Mouse (Mus musculus): ENCODE measurements around the gene Snx6.
"Not testable (repeated sequence)": the region's sequence is repeated elsewhere in the genome, so short reads cannot be mapped to it uniquely, and the experiment has no call there.

The Snx6 gene

DNA sequence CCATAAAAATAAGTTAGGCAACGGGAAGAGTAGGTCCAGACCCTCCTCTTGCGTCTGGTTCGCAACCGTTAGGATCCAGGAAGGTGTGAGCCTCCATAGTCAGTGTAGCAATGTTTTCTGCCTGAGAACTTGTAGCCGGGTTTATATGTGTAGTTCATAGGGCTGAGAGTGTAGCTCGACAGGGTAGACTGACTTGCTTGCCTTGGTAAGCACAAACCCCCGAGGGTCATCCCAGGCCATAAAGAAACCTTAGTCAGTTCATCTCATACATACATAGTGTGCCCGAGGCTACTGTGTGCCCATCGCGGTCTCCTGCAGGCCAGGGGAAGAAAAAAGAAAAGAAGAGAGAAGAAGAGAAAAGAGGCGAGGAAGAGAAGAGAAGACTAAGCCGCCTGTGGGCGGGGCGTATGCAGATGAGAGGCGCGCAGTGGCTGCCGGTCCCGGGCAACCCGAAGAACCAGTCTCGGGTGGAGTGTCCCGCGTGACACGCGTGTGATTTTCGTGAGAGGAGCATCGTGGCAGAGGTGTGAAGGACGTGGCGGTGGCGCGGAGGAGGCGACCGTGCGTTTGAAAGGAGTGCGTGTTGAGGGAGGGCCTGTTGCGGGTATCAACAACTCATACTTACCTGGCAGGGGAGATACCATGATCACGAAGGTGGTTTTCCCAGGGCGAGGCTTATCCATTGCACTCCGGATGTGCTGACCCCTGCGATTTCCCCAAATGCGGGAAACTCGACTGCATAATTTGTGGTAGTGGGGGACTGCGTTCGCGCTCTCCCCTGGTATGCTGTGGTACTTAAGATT lies 85.6 kb downstream of the Snx6 start:
- not testable (repeated sequence) for DNase-seq (ENCODE audit: low read depth, low spot score)

DNA sequence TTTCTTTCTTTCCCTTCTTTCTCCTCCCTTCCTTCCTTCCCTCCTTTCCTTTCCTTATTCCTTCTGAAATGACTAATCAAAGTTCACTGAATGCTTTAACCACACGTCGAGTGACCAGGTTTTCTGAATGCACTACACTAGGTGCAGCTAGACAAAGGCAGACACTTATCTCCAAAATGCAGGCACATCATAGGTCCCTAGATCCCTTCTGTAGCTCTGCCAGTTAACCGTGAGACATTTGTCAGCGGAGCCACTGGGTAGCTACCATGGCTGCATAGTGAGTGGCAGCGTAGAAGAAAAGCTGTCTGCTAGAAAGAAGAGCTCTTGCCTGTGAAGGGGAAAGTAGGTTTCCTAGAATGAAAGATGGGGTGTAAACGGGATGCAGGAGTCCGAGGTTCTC lies 96.1 kb downstream of the Snx6 start:
- no peak for DNase-seq (ENCODE audit: low read depth, low spot score)

DNA sequence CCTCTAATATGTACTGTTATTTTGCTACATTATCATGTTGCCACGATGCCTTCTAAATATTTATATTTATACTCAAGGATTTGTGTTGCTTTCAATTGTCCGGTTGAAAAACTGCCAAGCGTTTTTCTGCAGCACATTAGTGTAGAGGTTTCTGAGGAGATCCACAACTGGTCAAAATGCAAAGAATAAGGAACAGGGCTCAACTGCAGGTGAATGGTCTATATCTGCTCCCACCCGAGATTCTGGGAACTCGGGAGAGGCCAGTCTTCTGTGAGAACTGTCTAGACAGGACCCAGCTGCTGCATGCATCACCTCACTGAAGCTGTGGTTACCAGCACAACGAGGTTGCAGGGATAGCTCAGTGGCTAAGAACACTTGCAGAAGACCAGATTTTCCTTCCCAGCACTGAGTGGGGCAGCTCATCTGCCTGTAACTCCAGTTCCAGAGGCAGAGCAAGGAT lies 97.7 kb downstream of the Snx6 start:
- no peak for DNase-seq (ENCODE audit: low read depth, low spot score)

DNA sequence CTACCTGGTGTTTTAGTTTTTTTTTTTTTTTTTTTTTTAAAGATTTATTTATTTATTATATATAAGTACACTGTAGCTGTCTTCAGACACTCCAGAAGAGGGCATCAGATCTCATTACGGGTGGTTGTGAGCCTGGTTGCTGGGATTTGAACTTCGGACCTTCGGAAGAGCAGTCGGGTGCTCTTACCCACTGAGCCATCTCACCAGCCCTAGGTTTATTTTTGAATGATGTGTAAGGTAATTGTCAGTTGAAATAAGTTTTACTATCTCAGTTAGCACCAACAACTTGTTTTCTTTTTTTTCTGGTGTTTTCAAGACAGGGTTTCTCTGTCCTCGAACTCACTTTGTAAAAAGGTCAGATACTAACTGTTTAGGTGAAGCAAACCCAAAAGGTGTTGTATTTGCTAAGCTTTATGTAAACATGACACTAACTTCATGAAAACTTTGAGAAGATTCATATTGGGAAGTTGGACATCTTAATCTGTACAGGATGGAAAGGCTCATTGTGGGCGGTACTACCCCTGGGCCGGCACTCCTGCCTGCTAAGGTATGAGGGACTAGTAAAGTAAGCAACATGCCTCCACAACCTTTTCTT lies 98.4 kb downstream of the Snx6 start:
- peak; percentile 58 for DNase-seq (ENCODE audit: low read depth, low spot score)

All from mesoderm, embryonic 11.5 days (tissue).